Mouse (Mus musculus) liver, adult 2 months (tissue): ENCODE data around the gene Tubd1. TPM values are rescaled to one million over a fixed set of nuclear protein-coding genes. Genes with fewer than 3 reads are reported as not detected.
"Not testable (repeated sequence)": the region's sequence is repeated elsewhere in the genome, so short reads cannot be mapped to it uniquely, and the experiment has no call there.

Source experiments
- DNase-seq: peaks from one replicate; pipeline ENCODE4 v3.0.0-alpha.2; 2011; ENCODE audit warnings: low read depth, low spot score; ENCODE audit errors: extremely low read depth
- H3K27ac ChIP-seq: fragments of 200-500 bp; replicated peaks from 2 replicates; pipeline ENCODE4 v1.5.1; 2012; ENCODE audit warnings: low read depth, mild to moderate bottlenecking, control low read depth, inconsistent platforms, low read length; ENCODE audit not compliant: insufficient read depth
- H3K27me3 ChIP-seq: fragments of 200-500 bp; 2 replicates; pipeline ENCODE4 v1.6.1; 2012; ENCODE audit warnings: mild to moderate bottlenecking, moderate library complexity, low read length, inconsistent platforms; ENCODE audit not compliant: control insufficient read depth, insufficient read depth
- H3K36me3 ChIP-seq: fragments of 200-500 bp; 2 replicates; pipeline ENCODE4 v1.6.1; 2012; ENCODE audit warnings: low read length, inconsistent platforms; ENCODE audit not compliant: control insufficient read depth, insufficient read depth
- H3K4me1 ChIP-seq: fragments of 200-500 bp; 2 replicates; pipeline ENCODE4 v1.6.1; 2011; ENCODE audit warnings: low read length; ENCODE audit not compliant: control insufficient read depth, insufficient read depth
- H3K4me3 ChIP-seq: fragments of 200-500 bp; 2 replicates; pipeline ENCODE4 v1.5.1; 2011; ENCODE audit warnings: low read depth, mild to moderate bottlenecking, control low read depth, low read length, moderate library complexity; ENCODE audit not compliant: insufficient read depth
- H3K79me2 ChIP-seq: fragments of 200-500 bp; 2 replicates; pipeline ENCODE4 v1.6.1; 2012; ENCODE audit warnings: inconsistent platforms, mild to moderate bottlenecking, low read length, moderate library complexity; ENCODE audit not compliant: control insufficient read depth, insufficient read depth
- H3K9ac ChIP-seq: fragments of 200-500 bp; 2 replicates; pipeline ENCODE4 v1.6.1; 2012; ENCODE audit warnings: low read depth, mild to moderate bottlenecking, control low read depth, inconsistent platforms, low read length
- CTCF ChIP-seq: fragments of 200-500 bp; IDR thresholded peaks from 2 replicates; pipeline ENCODE4 v1.5.1; 2011; ENCODE audit warnings: low read depth, low read length, control low read depth
- POLR2A ChIP-seq: fragments of 200-500 bp; IDR thresholded peaks from 2 replicates; pipeline ENCODE4 v1.6.1; 2011; ENCODE audit warnings: low read length, control low read depth; ENCODE audit not compliant: insufficient read depth; ENCODE audit errors: extremely low read depth
- WGBS: fragments of 180-500 bp; shearing (Covaris S2); methylation state at CpG from one replicate; pipeline ENCODE4 v1.1.7; 2018; 5-methylcytosine and 5-hydroxymethylcytosine counted together
- polyA plus RNA-seq: library from polyadenylated mRNA; depleted of rRNA; stranded (reverse); fragments of >200 nt; gene quantifications from 2 replicates; pipeline ENCODE4 v1.2.3, GENCODE M21; 2012
- total RNA-seq: library from RNA; depleted of rRNA; stranded (reverse); fragments of >200 nt; gene quantifications from 2 replicates; pipeline ENCODE4 v1.2.3, GENCODE M21; 2014

The Tubd1 gene
- total and polyA plus RNA-seq, 2 experiments: 1.7 to 4.3 TPM

GRCm38 (mm10) chr11:86507991-86508390 is 36.8 kb upstream of the Tubd1 start:
- H3K36me3 ChIP-seq: peaks cover 52% of the 10 kb centered on the region

GRCm38 (mm10) chr11:86516620-86517019 is 28.2 kb upstream of the Tubd1 start:
- Histone ChIP-seq H3K4me1 (no peaks in the 10 kb centered on the region), H3K79me2 (no peaks in the 10 kb centered on the region), H3K4me3 (no peak overlapping the region), H3K9ac (no peak overlapping the region), H3K27me3 (no peaks in the 10 kb centered on the region), H3K36me3 (peaks cover 62% of the 10 kb centered on the region), H3K27ac (no peak overlapping the region)
- WGBS: 72% methylated on average over 3 of the region's 3 CpGs
- TF ChIP-seq CTCF (no peak), POLR2A (no peak)
- DNase-seq: no peak

More at GRCm38 (mm10) chr11:86507991-86508390, 36.8 kb upstream of the Tubd1 start:
- no peaks in the 10 kb centered on the region for H3K79me2 ChIP-seq
- no peak for DNase-seq
- H3K4me3 ChIP-seq: no peak overlapping the region
- H3K4me1 ChIP-seq: no peaks in the 10 kb centered on the region
- H3K9ac ChIP-seq: no peak overlapping the region
- 95% methylated on average over 2 of the region's 2 CpGs for WGBS
- H3K27ac ChIP-seq: no peak overlapping the region
- no peaks in the 10 kb centered on the region for H3K27me3 ChIP-seq
- TF ChIP-seq CTCF (no peak), POLR2A (no peak)

- no peak overlapping the region for H3K4me3 ChIP-seq
- no peak for DNase-seq
- H3K79me2 ChIP-seq: no peaks in the 10 kb centered on the region
- H3K36me3 ChIP-seq: peaks cover 62% of the 10 kb centered on the region
- no peaks in the 10 kb centered on the region for H3K27me3 ChIP-seq
- H3K27ac ChIP-seq: no peak overlapping the region
- 94% methylated on average over 3 of the region's 3 CpGs for WGBS
- H3K9ac ChIP-seq: no peak overlapping the region
- H3K4me1 ChIP-seq: no peaks in the 10 kb centered on the region
- TF ChIP-seq CTCF (no peak), POLR2A (no peak)
Observed at GRCm38 (mm10) chr11:86517229-86517628, 27.6 kb upstream of the Tubd1 start.

GRCm38 (mm10) chr11:86519751-86520150 is 25.0 kb upstream of the Tubd1 start:
- 92% methylated on average over 7 of the region's 7 CpGs for WGBS
- H3K36me3 ChIP-seq: peaks cover 67% of the 10 kb centered on the region
- H3K27me3 ChIP-seq: no peaks in the 10 kb centered on the region
- H3K9ac ChIP-seq: no peak overlapping the region
- no peak overlapping the region for H3K27ac ChIP-seq
- H3K4me1 ChIP-seq: no peaks in the 10 kb centered on the region
- no peak overlapping the region for H3K4me3 ChIP-seq
- DNase-seq: no peak
- H3K79me2 ChIP-seq: no peaks in the 10 kb centered on the region
- no peak for TF ChIP-seq POLR2A
- TF ChIP-seq CTCF: no peak

GRCm38 (mm10) chr11:86527528-86527927 is 17.3 kb upstream of the Tubd1 start:
- Histone ChIP-seq H3K4me1 (peaks cover 2% of the 10 kb centered on the region), H3K9ac (no peak overlapping the region), H3K27ac (no peak overlapping the region), H3K27me3 (no peaks in the 10 kb centered on the region), H3K4me3 (no peak overlapping the region), H3K79me2 (no peaks in the 10 kb centered on the region; the same call in 1 of the 2 replicates), H3K36me3 (peaks cover 50% of the 10 kb centered on the region)
- peak; percentile 71 for DNase-seq
- WGBS: 32% methylated on average over 4 of the region's 4 CpGs
- TF ChIP-seq CTCF (no peak), POLR2A (no peak)

- Histone ChIP-seq H3K27ac (no peak overlapping the region), H3K4me3 (no peak overlapping the region), H3K9ac (no peak overlapping the region), H3K79me2 (peaks cover 13% of the 10 kb centered on the region; the same call in 1 of the 2 replicates), H3K36me3 (peaks cover 34% of the 10 kb centered on the region), H3K4me1 (peaks cover 2% of the 10 kb centered on the region), H3K27me3 (no peaks in the 10 kb centered on the region)
- WGBS: 64% methylated on average over 1 of the region's 1 CpGs
- TF ChIP-seq CTCF (peak; percentile 42), POLR2A (no peak)
- no peak for DNase-seq
Observed at GRCm38 (mm10) chr11:86532834-86533233, 12.0 kb upstream of the Tubd1 start.

GRCm38 (mm10) chr11:86533302-86533701 is 11.5 kb upstream of the Tubd1 start:
- Histone ChIP-seq H3K79me2 (peaks cover 13% of the 10 kb centered on the region; the same call in 1 of the 2 replicates), H3K36me3 (peaks cover 34% of the 10 kb centered on the region)
- not testable (repeated sequence) for DNase-seq, H3K4me3 ChIP-seq, H3K27ac ChIP-seq, H3K27me3 ChIP-seq, H3K4me1 ChIP-seq, H3K9ac ChIP-seq
- 92% methylated on average over 6 of the region's 6 CpGs for WGBS
